Mouse (Mus musculus): ENCODE measurements around the gene Irf3. TPM values are rescaled to one million over a fixed set of nuclear protein-coding genes. Genes with fewer than 3 reads are reported as not detected.

Gene Irf3
- polyA plus RNA-seq, 1 experiment from 2014 or later, result 75.3 TPM

- DNase-seq (ENCODE audit: low spot score) (no peak), ATAC-seq (replicated peaks; ENCODE audit: low FRiP score) (no peak)
- 80% methylated on average over 15 of the region's 15 CpGs for WGBS
- no peaks in the 10 kb centered on the region; the same call in 1 of the 2 replicates for H3K36me3 ChIP-seq (ENCODE audit: control insufficient read depth, insufficient read depth, low read length)
- H3K9me3 ChIP-seq (ENCODE audit: control insufficient read depth, low read length), result no peaks in the 10 kb centered on the region
- H3K4me3 ChIP-seq (ENCODE audit: low read depth, low read length), result no peak overlapping the region
- no peak overlapping the region for H3K9ac ChIP-seq (ENCODE audit: low read length)
- H3K27me3 ChIP-seq (ENCODE audit: control insufficient read depth, insufficient read depth, low read length), result no peaks in the 10 kb centered on the region
- peaks cover 6% of the 10 kb centered on the region; the same call in 1 of the 2 replicates for H3K4me1 ChIP-seq (replicated peaks; ENCODE audit: control insufficient read depth, insufficient read depth, low read length)
- no peak overlapping the region for H3K27ac ChIP-seq (ENCODE audit: low read depth, low read length)
- no peak overlapping the region for H3K4me2 ChIP-seq (ENCODE audit: low read depth, low read length, severe bottlenecking)
These were observed 30.8 kb upstream of the Irf3 start for GRCm38 (mm10) chr7:44966638-44967037.

DNA sequence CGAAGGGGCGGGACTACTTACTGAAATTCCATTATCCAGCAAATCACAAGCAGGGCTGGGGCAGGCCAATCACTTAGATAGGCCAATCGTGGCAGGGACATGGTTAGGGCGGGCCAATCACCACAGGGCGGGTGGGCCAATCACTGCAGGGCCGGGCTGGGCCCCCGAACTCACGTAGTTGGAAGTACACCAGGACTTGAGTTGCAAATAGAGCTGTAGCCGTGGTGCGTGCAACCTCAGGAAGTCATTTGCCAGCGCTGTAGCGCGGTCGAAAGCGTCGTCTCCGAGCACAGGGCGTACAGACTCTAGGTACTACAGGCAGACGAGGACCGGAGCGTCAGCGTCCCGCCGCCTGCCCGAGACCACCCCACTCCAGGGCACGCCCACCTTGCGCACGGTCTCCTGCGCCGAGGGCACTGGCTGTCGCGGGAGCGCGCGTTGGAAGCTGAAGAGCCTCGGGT lies 27.2 kb upstream of the Irf3 start:
- no peaks in the 10 kb centered on the region for H3K9me3 ChIP-seq (ENCODE audit: control insufficient read depth, low read length)
- H3K4me1 ChIP-seq (replicated peaks; ENCODE audit: control insufficient read depth, insufficient read depth, low read length), result peaks cover 10% of the 10 kb centered on the region; the same call in 1 of the 2 replicates
- DNase-seq (ENCODE audit: low spot score) (peak; percentile 94), ATAC-seq (replicated peaks; ENCODE audit: low FRiP score) (peak; percentile 95)
- H3K27me3 ChIP-seq (ENCODE audit: control insufficient read depth, insufficient read depth, low read length), result no peaks in the 10 kb centered on the region
- WGBS, result under 1% methylated on average over 36 of the region's 36 CpGs
- no peaks in the 10 kb centered on the region; the same call in 1 of the 2 replicates for H3K36me3 ChIP-seq (ENCODE audit: control insufficient read depth, insufficient read depth, low read length)
- peak overlapping the region; percentile 52 for H3K9ac ChIP-seq (ENCODE audit: low read length)
- peak overlapping the region; percentile 46 for H3K4me3 ChIP-seq (ENCODE audit: low read depth, low read length)
- peak overlapping the region; percentile 51 for H3K4me2 ChIP-seq (ENCODE audit: low read depth, low read length, severe bottlenecking)
- peak overlapping the region; percentile 72 for H3K27ac ChIP-seq (ENCODE audit: low read depth, low read length)

DNA sequence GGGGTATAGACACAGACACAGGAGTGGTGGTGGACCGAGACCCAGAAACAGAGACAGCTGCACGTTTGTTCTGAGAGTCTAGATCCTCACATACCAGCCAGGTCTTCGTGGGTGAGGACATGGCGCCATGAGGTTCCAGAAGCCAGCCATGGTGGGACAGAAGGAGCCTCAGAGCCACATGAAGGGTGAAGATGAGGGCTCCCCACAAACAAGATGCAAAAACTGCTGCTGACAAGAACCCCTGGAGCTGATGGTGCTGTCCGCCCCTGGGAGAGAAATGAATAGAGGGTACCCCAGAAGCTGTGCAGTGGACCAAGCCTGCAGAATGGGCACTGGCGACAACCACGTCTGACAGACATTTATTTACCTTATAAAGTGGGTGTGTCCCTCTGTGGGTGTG lies 26.3 kb upstream of the Irf3 start:
- Histone ChIP-seq H3K4me3 (ENCODE audit: low read depth, low read length) (peak overlapping the region; percentile 46), H3K4me2 (ENCODE audit: low read depth, low read length, severe bottlenecking) (peak overlapping the region; percentile 51), H3K27me3 (ENCODE audit: control insufficient read depth, insufficient read depth, low read length) (no peaks in the 10 kb centered on the region), H3K4me1 (replicated peaks; ENCODE audit: control insufficient read depth, insufficient read depth, low read length) (peaks cover 10% of the 10 kb centered on the region; the same call in 1 of the 2 replicates), H3K36me3 (ENCODE audit: control insufficient read depth, insufficient read depth, low read length) (no peaks in the 10 kb centered on the region; the same call in 1 of the 2 replicates), H3K9me3 (ENCODE audit: control insufficient read depth, low read length) (no peaks in the 10 kb centered on the region), H3K27ac (ENCODE audit: low read depth, low read length) (peak overlapping the region; percentile 72; the same call in 1 of the 2 replicates), H3K9ac (ENCODE audit: low read length) (peak overlapping the region; percentile 52)
- 75% methylated on average over 7 of the region's 7 CpGs for WGBS
- no peak for DNase-seq (ENCODE audit: low spot score)
- no peak for ATAC-seq (replicated peaks; ENCODE audit: low FRiP score)

DNA sequence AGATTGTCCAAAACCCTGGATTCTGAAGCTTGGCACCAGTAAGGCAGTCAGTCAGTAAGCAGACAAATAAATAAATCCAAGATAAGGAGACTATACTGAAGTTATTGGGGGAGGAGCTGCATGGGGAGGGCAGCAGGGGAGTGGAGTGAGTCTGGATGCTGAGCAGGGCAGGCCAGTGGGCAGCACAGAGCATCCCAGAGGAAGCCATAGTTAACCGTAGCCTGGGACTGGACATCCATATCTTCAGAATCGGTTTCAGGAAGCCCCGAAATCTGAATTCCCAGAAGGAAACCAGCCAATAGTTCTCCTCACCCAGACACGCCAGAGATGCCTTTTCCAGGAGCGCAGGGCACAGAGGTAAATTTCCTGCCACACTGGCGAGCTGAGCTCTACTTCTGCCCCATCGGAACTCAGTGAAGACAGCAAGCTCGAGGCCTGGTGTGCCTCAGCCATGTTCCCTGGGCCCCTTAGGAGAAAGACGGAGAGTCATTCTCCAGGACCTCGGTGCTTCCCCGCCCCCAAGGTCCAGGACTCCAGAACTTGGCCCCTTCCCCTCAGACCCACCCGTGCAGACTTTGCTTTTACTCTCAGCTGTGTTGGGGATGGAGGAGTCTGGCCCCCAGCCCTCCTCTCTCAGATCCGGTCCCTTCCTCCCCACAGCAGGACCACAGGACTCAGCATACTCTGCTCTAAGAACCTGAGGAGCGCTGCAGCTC lies 23.9 kb upstream of the Irf3 start:
- no peak for ATAC-seq (replicated peaks; ENCODE audit: low FRiP score)
- 35% methylated on average over 14 of the region's 14 CpGs for WGBS
- DNase-seq (ENCODE audit: low spot score), result no peak
- H3K4me1 ChIP-seq (replicated peaks; ENCODE audit: control insufficient read depth, insufficient read depth, low read length), result peaks cover 10% of the 10 kb centered on the region; the same call in 1 of the 2 replicates
- peak overlapping the region; percentile 86 for H3K4me2 ChIP-seq (ENCODE audit: low read depth, low read length, severe bottlenecking)
- peak overlapping the region; percentile 44 for H3K4me3 ChIP-seq (ENCODE audit: low read depth, low read length)
- H3K9ac ChIP-seq (ENCODE audit: low read length), result peak overlapping the region; percentile 72
- peaks cover 17% of the 10 kb centered on the region for H3K36me3 ChIP-seq (ENCODE audit: control insufficient read depth, insufficient read depth, low read length)
- no peaks in the 10 kb centered on the region for H3K27me3 ChIP-seq (ENCODE audit: control insufficient read depth, insufficient read depth, low read length)
- no peaks in the 10 kb centered on the region for H3K9me3 ChIP-seq (ENCODE audit: control insufficient read depth, low read length)
- H3K27ac ChIP-seq (ENCODE audit: low read depth, low read length), result peak overlapping the region; percentile 82

- WGBS, result 1% methylated on average over 22 of the region's 22 CpGs
- Histone ChIP-seq H3K9me3 (ENCODE audit: control insufficient read depth, low read length) (no peaks in the 10 kb centered on the region), H3K9ac (ENCODE audit: low read length) (peak within 1 kb of the TSS; percentile 72), H3K27me3 (ENCODE audit: control insufficient read depth, insufficient read depth, low read length) (no peaks in the 10 kb centered on the region), H3K4me1 (replicated peaks; ENCODE audit: control insufficient read depth, insufficient read depth, low read length) (peaks cover 10% of the 10 kb centered on the region; the same call in 1 of the 2 replicates), H3K4me2 (ENCODE audit: low read depth, low read length, severe bottlenecking) (peak within 1 kb of the TSS; percentile 86), H3K36me3 (ENCODE audit: control insufficient read depth, insufficient read depth, low read length) (peaks cover 26% of the 10 kb centered on the region), H3K27ac (ENCODE audit: low read depth, low read length) (peak within 1 kb of the TSS; percentile 82), H3K4me3 (ENCODE audit: low read depth, low read length) (peak within 1 kb of the TSS; percentile 44)
- DNase-seq (ENCODE audit: low spot score) (peak; percentile 90), ATAC-seq (replicated peaks; ENCODE audit: low FRiP score) (peak; percentile 53)
These were observed 22.9 kb upstream of the Irf3 start, which contains the start of gene Cpt1c for GRCm38 (mm10) chr7:44974383-44975116. Gene Cpt1c, minus strand, starts transcription at chr7:44974851.

DNA sequence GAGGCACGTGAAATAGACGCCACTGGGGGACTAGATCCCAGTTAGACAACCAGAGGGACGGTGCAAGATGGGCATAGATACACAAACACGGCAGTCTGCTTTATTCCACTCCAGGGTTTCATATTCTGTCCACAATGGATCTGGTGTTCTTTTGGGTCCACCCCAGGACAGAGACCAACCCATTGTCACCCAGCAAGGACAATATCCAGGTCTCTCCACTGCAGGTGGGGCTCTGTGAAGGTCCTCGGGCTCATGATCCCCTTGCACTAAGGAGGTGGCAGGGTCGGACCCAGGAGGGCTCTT lies 22.4 kb upstream of the Irf3 start:
- ATAC-seq (replicated peaks; ENCODE audit: low FRiP score) (0 out of 2 replicates have a peak, but pooled peaks have one; percentile 4), DNase-seq (ENCODE audit: low spot score) (no peak)
- WGBS, result 25% methylated on average over 6 of the region's 6 CpGs
- H3K36me3 ChIP-seq (ENCODE audit: control insufficient read depth, insufficient read depth, low read length), result peaks cover 30% of the 10 kb centered on the region
- peaks cover 10% of the 10 kb centered on the region; the same call in 1 of the 2 replicates for H3K4me1 ChIP-seq (replicated peaks; ENCODE audit: control insufficient read depth, insufficient read depth, low read length)
- peak overlapping the region; percentile 8; the same call in 1 of the 2 replicates for H3K9ac ChIP-seq (ENCODE audit: low read length)
- H3K4me2 ChIP-seq (ENCODE audit: low read depth, low read length, severe bottlenecking), result peak overlapping the region; percentile 86; the same call in 1 of the 2 replicates
- H3K9me3 ChIP-seq (ENCODE audit: control insufficient read depth, low read length), result no peaks in the 10 kb centered on the region
- H3K4me3 ChIP-seq (ENCODE audit: low read depth, low read length), result peak overlapping the region; percentile 44; the same call in 1 of the 2 replicates
- peak overlapping the region; percentile 42; the same call in 1 of the 2 replicates for H3K27ac ChIP-seq (ENCODE audit: low read depth, low read length)
- H3K27me3 ChIP-seq (ENCODE audit: control insufficient read depth, insufficient read depth, low read length), result no peaks in the 10 kb centered on the region

GRCm38 (mm10) chr7:44978300-44978699 lies 19.1 kb upstream of the Irf3 start:
- no peak overlapping the region for H3K4me3 ChIP-seq (ENCODE audit: low read depth, low read length)
- H3K36me3 ChIP-seq (ENCODE audit: control insufficient read depth, insufficient read depth, low read length), result peaks cover 49% of the 10 kb centered on the region
- 94% methylated on average over 3 of the region's 3 CpGs for WGBS
- no peak overlapping the region for H3K9ac ChIP-seq (ENCODE audit: low read length)
- H3K9me3 ChIP-seq (ENCODE audit: control insufficient read depth, low read length), result no peaks in the 10 kb centered on the region
- H3K27me3 ChIP-seq (ENCODE audit: control insufficient read depth, insufficient read depth, low read length), result no peaks in the 10 kb centered on the region
- no peak overlapping the region for H3K27ac ChIP-seq (ENCODE audit: low read depth, low read length)
- H3K4me2 ChIP-seq (ENCODE audit: low read depth, low read length, severe bottlenecking), result no peak overlapping the region
- peaks cover 5% of the 10 kb centered on the region; the same call in 1 of the 2 replicates for H3K4me1 ChIP-seq (replicated peaks; ENCODE audit: control insufficient read depth, insufficient read depth, low read length)
- ATAC-seq (replicated peaks; ENCODE audit: low FRiP score) (no peak), DNase-seq (ENCODE audit: low spot score) (no peak)

DNA sequence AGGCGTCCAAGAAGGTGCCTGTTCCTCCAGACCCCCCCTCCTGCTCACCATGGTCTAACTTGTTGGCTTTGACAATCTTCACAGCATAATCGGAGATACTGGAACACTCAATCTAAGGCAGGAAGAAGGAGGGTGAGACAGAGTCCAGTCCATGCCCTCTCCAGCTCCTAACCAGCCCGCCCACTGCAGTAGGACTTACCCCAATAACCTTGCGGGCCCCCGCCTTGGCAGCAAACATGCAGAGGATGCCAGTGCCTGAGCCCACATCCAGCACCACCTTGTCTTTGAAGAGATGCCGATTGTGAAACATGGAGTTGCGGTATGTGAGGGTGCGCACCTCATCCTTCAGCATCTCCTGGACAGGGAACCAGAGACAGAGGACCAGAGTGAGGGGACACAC lies 15.9 kb upstream of the Irf3 start:
- peaks cover 11% of the 10 kb centered on the region for H3K4me1 ChIP-seq (replicated peaks; ENCODE audit: control insufficient read depth, insufficient read depth, low read length)
- no peak overlapping the region for H3K27ac ChIP-seq (ENCODE audit: low read depth, low read length)
- DNase-seq (ENCODE audit: low spot score) (no peak), ATAC-seq (replicated peaks; ENCODE audit: low FRiP score) (no peak)
- H3K27me3 ChIP-seq (ENCODE audit: control insufficient read depth, insufficient read depth, low read length), result no peaks in the 10 kb centered on the region
- H3K9me3 ChIP-seq (ENCODE audit: control insufficient read depth, low read length), result no peaks in the 10 kb centered on the region
- 96% methylated on average over 8 of the region's 8 CpGs for WGBS
- peaks cover 49% of the 10 kb centered on the region for H3K36me3 ChIP-seq (ENCODE audit: control insufficient read depth, insufficient read depth, low read length)
- H3K9ac ChIP-seq (ENCODE audit: low read length), result no peak overlapping the region
- no peak overlapping the region for H3K4me3 ChIP-seq (ENCODE audit: low read depth, low read length)
- H3K4me2 ChIP-seq (ENCODE audit: low read depth, low read length, severe bottlenecking), result no peak overlapping the region

All from forebrain, embryonic 11.5 days (tissue).